Mouse (Mus musculus): Measurements from ENCODE around the gene Rbbp4. TPM values are rescaled to one million over a fixed set of nuclear protein-coding genes. Genes with fewer than 3 reads are reported as not detected.

Rbbp4 gene
- polyA plus RNA-seq, 1 experiment = 64.5 TPM

DNA sequence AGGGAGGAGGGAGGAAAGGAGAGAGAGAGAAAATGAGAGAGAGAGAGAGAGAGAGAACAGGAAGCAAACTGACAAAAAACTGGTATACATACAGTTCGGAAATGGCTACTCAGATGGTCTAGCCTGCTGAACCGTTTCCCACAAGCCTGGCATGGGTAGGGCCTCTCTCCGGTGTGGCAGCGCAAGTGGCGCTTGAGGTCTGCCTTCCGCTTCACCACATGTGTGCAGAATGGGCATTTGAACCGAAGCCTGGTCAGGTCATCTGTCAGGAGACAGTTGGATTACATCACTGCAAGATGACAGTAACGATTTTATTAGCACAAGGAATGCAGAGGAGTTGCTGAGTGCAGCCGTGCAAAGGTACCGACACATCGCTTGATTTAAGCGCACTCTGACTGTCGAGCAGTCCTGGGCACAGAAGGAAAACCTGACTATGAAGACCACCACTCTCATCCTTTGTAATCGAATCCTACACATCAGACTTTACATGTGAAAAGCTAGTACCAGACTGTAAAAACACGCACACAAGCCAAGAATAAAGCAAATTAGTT is 22.5 kb upstream of the Rbbp4 start:
- TF ChIP-seq POLR2A (IDR thresholded peaks at IDR 0.05; ENCODE audit: extremely low read depth, insufficient read depth, low read length) (no peak), CTCF (IDR thresholded peaks at IDR 0.05; ENCODE audit: extremely low read depth, insufficient read depth, low read length) (no peak)
- no peak overlapping the region for H3K27ac ChIP-seq (ENCODE audit: insufficient read depth, low read length)
- H3K4me1 ChIP-seq (ENCODE audit: control insufficient read depth, insufficient read depth, low read length) = peaks cover 2% of the 10 kb centered on the region; the same call in 1 of the 2 replicates
- no peak overlapping the region for H3K4me3 ChIP-seq (ENCODE audit: insufficient read depth, low read length)

DNA sequence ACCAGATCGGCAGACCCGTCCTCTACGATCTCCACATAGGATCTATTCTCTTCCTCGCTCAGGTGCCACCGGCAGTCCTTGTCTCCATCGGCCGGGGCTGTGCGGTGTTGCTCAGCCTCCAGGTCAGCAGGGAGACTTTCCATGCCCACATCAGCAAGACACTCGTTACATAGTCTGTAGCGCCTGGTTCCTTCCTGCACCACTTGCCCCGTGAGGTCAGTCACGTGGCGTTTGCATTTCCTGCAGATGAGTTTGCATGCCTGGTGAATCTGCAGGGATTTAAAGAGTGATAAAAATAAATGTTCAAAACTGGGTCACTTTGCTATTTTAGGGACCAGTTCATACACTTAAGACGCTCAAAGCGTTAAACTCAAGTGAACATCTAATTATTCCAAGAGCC is 19.1 kb upstream of the Rbbp4 start:
- Histone ChIP-seq H3K27ac (ENCODE audit: insufficient read depth, low read length) (no peak overlapping the region), H3K4me3 (ENCODE audit: insufficient read depth, low read length) (no peak overlapping the region), H3K4me1 (ENCODE audit: control insufficient read depth, insufficient read depth, low read length) (peaks cover 2% of the 10 kb centered on the region; the same call in 1 of the 2 replicates)
- TF ChIP-seq CTCF (IDR thresholded peaks at IDR 0.05; ENCODE audit: extremely low read depth, insufficient read depth, low read length) = no peak
- no peak for TF ChIP-seq POLR2A (IDR thresholded peaks at IDR 0.05; ENCODE audit: extremely low read depth, insufficient read depth, low read length)

DNA sequence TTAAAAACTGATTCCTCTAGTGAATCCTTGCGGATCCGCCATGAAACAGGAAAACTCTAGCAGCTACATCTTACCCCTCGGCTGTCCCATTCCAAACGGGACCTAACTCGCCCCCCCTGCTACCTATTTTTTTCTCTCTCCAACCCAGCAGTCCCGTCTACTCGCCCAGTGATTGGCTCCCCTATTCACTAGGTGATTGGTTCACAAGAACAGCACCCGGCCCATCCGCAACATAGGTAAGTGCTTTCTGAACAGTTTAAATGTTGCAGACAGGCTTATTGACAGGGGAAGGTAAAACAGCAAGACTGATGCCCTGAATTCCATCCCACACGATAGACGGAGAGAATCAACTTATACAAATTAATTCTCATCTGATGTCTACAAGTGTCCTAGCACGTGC is 18.0 kb upstream of the Rbbp4 start:
- TF ChIP-seq CTCF (IDR thresholded peaks at IDR 0.05; ENCODE audit: extremely low read depth, insufficient read depth, low read length) (no peak), POLR2A (IDR thresholded peaks at IDR 0.05; ENCODE audit: extremely low read depth, insufficient read depth, low read length) (no peak)
- Histone ChIP-seq H3K4me1 (ENCODE audit: control insufficient read depth, insufficient read depth, low read length) (peaks cover 2% of the 10 kb centered on the region; the same call in 1 of the 2 replicates), H3K4me3 (ENCODE audit: insufficient read depth, low read length) (no peak overlapping the region), H3K27ac (ENCODE audit: insufficient read depth, low read length) (no peak overlapping the region)

DNA sequence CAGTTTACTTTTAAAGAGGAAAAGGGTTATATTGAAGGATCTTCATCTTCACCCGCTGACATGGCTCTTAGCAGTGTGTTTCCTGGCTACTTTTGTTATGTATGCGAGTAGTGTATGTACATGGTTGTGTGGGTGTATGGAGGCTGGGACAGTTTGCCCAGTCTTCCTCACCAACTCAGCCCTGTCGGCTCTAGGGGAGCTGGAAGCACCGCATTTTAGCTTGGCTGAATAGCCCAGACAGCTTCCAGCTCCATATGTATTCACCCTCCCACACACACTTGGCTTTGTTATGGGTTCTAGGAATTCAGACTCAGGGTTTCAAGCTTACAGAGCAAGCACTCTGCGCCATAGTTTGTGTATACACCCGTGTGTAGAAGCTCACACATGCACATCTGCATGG is 15.9 kb upstream of the Rbbp4 start:
- TF ChIP-seq CTCF (IDR thresholded peaks at IDR 0.05; ENCODE audit: extremely low read depth, insufficient read depth, low read length) (no peak), POLR2A (IDR thresholded peaks at IDR 0.05; ENCODE audit: extremely low read depth, insufficient read depth, low read length) (no peak)
- H3K27ac ChIP-seq (ENCODE audit: insufficient read depth, low read length) = no peak overlapping the region
- H3K4me3 ChIP-seq (ENCODE audit: insufficient read depth, low read length) = no peak overlapping the region
- H3K4me1 ChIP-seq (ENCODE audit: control insufficient read depth, insufficient read depth, low read length) = peaks cover 4% of the 10 kb centered on the region; the same call in 1 of the 2 replicates

DNA sequence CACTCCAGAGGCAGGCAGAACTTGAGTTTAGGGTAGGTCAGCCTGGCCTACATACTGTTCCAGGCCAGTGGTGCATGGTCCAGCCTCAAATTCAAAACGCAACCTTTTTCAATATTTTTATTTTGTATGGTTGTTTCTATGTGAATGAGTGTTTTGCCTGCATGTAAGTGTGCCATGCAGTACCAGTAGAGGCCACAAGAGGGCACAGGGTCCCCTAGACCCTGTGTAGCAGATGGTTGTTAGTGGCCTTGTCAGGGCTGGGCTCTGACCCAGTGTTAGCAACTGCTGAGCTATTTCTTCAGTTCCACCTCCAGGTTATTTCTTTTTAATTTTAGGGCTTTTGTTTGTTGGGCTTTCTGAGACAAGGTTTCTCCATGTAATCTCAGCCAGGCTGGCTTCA is 15.5 kb upstream of the Rbbp4 start:
- H3K4me3 ChIP-seq (ENCODE audit: insufficient read depth, low read length) = no peak overlapping the region
- H3K27ac ChIP-seq (ENCODE audit: insufficient read depth, low read length) = no peak overlapping the region
- peaks cover 4% of the 10 kb centered on the region; the same call in 1 of the 2 replicates for H3K4me1 ChIP-seq (ENCODE audit: control insufficient read depth, insufficient read depth, low read length)
- TF ChIP-seq CTCF (IDR thresholded peaks at IDR 0.05; ENCODE audit: extremely low read depth, insufficient read depth, low read length) = peak; percentile 84
- TF ChIP-seq POLR2A (IDR thresholded peaks at IDR 0.05; ENCODE audit: extremely low read depth, insufficient read depth, low read length) = no peak

DNA sequence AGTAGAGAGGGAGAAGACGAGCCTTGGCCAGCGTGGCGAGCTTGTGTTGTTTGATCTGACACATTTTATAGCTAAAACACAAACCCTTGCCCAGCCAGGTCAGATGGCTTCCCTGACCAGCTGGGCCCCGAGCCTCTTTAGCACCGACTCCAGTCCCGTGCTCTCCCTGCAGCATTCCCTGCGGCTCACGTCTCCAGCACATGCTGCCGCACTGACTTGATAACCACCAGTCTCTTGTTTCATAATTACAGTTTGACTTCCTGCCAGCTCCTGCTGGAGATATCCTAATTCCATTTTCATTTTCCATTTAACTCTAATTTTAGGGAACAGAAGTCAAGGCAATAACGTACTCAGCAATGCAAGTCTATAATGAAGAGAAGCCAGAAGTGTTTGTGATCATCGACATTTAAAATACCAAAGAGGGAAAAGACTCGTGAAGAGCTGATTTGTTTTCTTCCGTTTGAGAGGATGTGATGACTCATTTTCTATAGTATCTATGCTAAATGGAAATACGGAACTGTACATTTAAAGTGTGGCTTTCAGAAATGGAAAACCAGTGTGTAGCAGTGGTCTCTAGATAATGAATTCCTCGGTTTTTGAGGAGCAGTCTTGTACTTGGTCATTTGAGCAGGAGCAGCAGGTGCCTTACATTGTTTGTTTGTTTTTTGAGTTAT is 11.4 kb upstream of the Rbbp4 start:
- Histone ChIP-seq H3K27ac (ENCODE audit: insufficient read depth, low read length) (peak overlapping the region; percentile 45; the same call in 1 of the 2 replicates), H3K4me1 (ENCODE audit: control insufficient read depth, insufficient read depth, low read length) (0 out of 2 replicates have a peak, but pooled peaks cover 2% of the 10 kb centered on the region), H3K4me3 (ENCODE audit: insufficient read depth, low read length) (no peak overlapping the region)
- TF ChIP-seq CTCF (IDR thresholded peaks at IDR 0.05; ENCODE audit: extremely low read depth, insufficient read depth, low read length) = no peak
- no peak for TF ChIP-seq POLR2A (IDR thresholded peaks at IDR 0.05; ENCODE audit: extremely low read depth, insufficient read depth, low read length)

DNA sequence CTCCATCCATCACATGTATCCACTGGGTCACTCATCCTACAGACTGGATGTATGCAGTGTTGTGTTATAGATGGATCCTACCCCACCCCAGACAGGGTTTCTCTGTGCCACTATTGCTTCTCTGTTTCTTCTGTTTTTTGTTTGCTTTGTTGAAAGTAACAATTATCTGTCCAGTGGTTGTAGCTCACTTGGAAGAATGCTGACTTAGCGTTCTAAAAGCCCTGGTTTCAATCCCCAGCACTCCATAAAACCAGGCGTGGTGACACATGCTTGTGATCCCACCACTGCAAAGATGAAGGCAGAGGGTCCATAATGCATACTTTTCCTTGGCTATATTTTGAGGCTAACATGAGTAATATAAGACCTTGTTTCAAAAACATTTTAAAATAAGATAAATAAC is 7.5 kb upstream of the Rbbp4 start:
- Histone ChIP-seq H3K4me3 (ENCODE audit: insufficient read depth, low read length) (no peak overlapping the region), H3K4me1 (ENCODE audit: control insufficient read depth, insufficient read depth, low read length) (0 out of 2 replicates have a peak, but pooled peaks cover 2% of the 10 kb centered on the region), H3K27ac (ENCODE audit: insufficient read depth, low read length) (no peak overlapping the region)
- no peak for TF ChIP-seq CTCF (IDR thresholded peaks at IDR 0.05; ENCODE audit: extremely low read depth, insufficient read depth, low read length)
- TF ChIP-seq POLR2A (IDR thresholded peaks at IDR 0.05; ENCODE audit: extremely low read depth, insufficient read depth, low read length) = no peak

DNA sequence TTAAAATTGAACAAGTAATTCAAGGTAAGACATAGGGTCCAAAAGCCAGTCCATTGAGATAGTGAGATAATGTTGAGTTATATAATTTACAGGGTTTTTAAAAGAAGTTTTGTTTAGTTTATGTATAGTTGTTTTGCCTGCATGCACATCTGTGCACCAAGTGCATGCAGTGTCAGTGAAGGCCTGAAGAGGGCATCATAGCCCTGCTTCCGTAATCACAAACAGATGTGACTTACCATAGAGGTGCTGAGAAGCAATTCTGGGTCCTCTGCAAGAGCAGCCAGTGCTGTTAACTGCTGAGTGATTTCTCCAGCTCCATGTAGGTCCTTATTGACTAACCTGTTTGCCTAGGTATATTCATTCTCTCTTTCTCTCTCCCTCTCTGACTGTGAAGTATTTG is 6.7 kb upstream of the Rbbp4 start:
- H3K4me1 ChIP-seq (ENCODE audit: control insufficient read depth, insufficient read depth, low read length) = 0 out of 2 replicates have a peak, but pooled peaks cover 2% of the 10 kb centered on the region
- H3K27ac ChIP-seq (ENCODE audit: insufficient read depth, low read length) = no peak overlapping the region
- TF ChIP-seq POLR2A (IDR thresholded peaks at IDR 0.05; ENCODE audit: extremely low read depth, insufficient read depth, low read length) = no peak
- no peak for TF ChIP-seq CTCF (IDR thresholded peaks at IDR 0.05; ENCODE audit: extremely low read depth, insufficient read depth, low read length)
- H3K4me3 ChIP-seq (ENCODE audit: insufficient read depth, low read length) = no peak overlapping the region

DNA sequence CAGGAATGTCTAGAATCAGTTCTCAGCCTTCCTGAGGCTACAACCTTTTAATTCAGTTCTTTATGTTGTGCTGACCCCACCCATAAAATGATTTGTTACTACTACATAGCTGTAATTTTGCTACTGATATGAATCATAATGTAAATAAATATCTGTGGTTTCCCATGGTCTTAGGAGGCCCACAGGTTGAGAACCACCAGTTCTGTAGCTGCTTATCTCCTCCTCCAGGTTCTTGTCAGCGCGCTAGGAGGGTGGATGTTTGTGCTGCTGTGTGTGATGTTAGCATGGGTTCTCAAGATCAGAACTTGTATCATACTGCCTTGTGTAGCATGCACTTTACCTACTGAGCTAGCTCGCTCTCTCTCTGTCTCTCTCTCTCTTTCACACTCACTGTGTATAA is 4.6 kb upstream of the Rbbp4 start:
- no peak overlapping the region for H3K27ac ChIP-seq (ENCODE audit: insufficient read depth, low read length)
- H3K4me3 ChIP-seq (ENCODE audit: insufficient read depth, low read length) = no peak overlapping the region
- no peaks in the 10 kb centered on the region for H3K4me1 ChIP-seq (ENCODE audit: control insufficient read depth, insufficient read depth, low read length)
- TF ChIP-seq POLR2A (IDR thresholded peaks at IDR 0.05; ENCODE audit: extremely low read depth, insufficient read depth, low read length) (no peak), CTCF (IDR thresholded peaks at IDR 0.05; ENCODE audit: extremely low read depth, insufficient read depth, low read length) (no peak)

DNA sequence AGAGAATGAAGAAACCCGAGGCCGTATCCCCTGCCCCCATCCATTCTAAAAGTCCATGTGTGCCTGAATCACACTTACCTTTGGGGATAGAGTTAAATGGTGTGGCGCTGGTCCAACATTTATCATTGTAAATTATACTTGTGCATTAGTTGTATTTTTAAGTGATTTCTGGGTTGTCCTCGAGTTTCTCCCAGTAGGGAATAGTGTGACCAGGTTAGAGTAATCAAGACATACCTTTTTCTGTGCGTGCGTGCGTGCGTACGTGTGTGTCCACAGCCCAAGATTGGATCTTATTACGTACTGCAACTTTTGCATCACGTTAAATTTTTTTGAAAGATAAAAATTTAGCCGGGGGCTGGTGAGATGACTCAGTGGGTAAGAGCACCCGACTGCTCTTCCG is 1.1 kb upstream of the Rbbp4 start:
- H3K4me3 ChIP-seq (ENCODE audit: insufficient read depth, low read length) = peak overlapping the region; percentile 71
- no peak overlapping the region for H3K27ac ChIP-seq (ENCODE audit: insufficient read depth, low read length)
- TF ChIP-seq POLR2A (IDR thresholded peaks at IDR 0.05; ENCODE audit: extremely low read depth, insufficient read depth, low read length) (no peak), CTCF (IDR thresholded peaks at IDR 0.05; ENCODE audit: extremely low read depth, insufficient read depth, low read length) (no peak)
- peaks cover 2% of the 10 kb centered on the region for H3K4me1 ChIP-seq (ENCODE audit: control insufficient read depth, insufficient read depth, low read length)
